Mouse (Mus musculus) ES-E14 (cell line): ENCODE measurements at regions not wholly inside any gene's neighbourhood (a gene's known extent, or its start where the extent isn't known, plus 50 kb on each side); places are given as distances from the start of the nearest gene placed in this dataset.

ENCODE experiments used
- HCFC1 ChIP-seq: IDR thresholded peaks from 2 replicates; pipeline ENCODE4 v1.6.1; 2012; ENCODE audit warnings: low read length, inconsistent platforms, borderline replicate concordance; ENCODE audit not compliant: insufficient read depth
- ZNF384 ChIP-seq: IDR thresholded peaks from 2 replicates; pipeline ENCODE4 v1.6.1; 2012; ENCODE audit warnings: low read depth, low read length, inconsistent platforms

DNA sequence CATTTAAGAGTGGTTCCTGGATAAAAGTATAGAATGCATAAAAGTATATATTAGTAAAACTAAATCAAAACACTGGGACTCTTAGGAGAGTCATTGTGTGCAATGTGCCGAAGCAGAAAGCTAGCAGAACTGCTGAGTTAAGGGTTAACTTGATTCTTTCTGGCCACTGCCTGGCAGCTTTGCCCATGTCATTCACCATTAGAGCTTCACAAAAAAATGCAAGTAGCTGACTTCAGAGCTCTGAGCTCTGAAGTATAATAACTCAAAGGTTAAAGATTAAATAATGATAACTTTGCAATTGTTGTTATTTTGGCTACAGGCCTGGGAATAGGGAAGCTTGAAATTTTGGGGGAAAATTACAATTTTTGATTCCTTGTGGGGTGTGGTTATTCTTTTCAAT is 89.8 kb upstream of the Slc7a12 start:
- TF ChIP-seq ZNF384, result no peak
- no peak for TF ChIP-seq HCFC1
